11 mouse cellular contexts compared by ENCODE assay signal in genomic region chr5:120600946-120601668, GRCm38 (mm10). TPM values are rescaled to one million over a fixed set of nuclear protein-coding genes. Genes with fewer than 3 reads are reported as not detected.
DNase-seq lines count a peak whose midpoint lies in the region; ATAC-seq and TF ChIP-seq lines count a peak whose summit lies in the region.
"Had no signal": no experiment of that assay in that cellular context is flagged by ENCODE, and none has a peak within 500 bp of the region (broad histone marks: within the 10 kb centered on the region; RNA-seq: fewer than 3 reads in every experiment).

No protein-coding gene starts in this region.

- no peak for TF ChIP-seq POLR2A in ES-Bruce4 (IDR thresholded peaks at IDR 0.05; ENCODE audit: insufficient read depth, low read length)
- no peak for TF ChIP-seq POLR2A in bone marrow, adult 2 months (IDR thresholded peaks at IDR 0.05; ENCODE audit: borderline replicate concordance, control insufficient read depth, low read depth, low read length)

- no peak overlapping the region for H3K4me3 ChIP-seq in kidney, embryonic 14.5 days (ENCODE audit: low read length)
- no peak overlapping the region for H3K4me3 ChIP-seq in kidney, embryonic 16.5 days (ENCODE audit: low read length)
- no peak overlapping the region for H3K4me3 ChIP-seq in ES-Bruce4 (ENCODE audit: low read depth, low read length)
- no peak overlapping the region for H3K4me3 ChIP-seq in bone marrow, adult 2 months (replicated peaks; ENCODE audit: control insufficient read depth, low read depth, low read length)
- H3K4me3 ChIP-seq in liver, postnatal 0 days (ENCODE audit: low read depth, low read length), result no peak overlapping the region

- 58% methylated on average over 11 of the region's 11 CpGs for WGBS in kidney, embryonic 14.5 days
- WGBS in kidney, embryonic 16.5 days, result 55% methylated on average over 11 of the region's 11 CpGs
- 72% methylated on average over 11 of the region's 11 CpGs for WGBS in bone marrow, adult 2 months
- 62% methylated on average over 11 of the region's 11 CpGs for WGBS in liver, postnatal 0 days (ENCODE audit: insufficient replicate concordance)

- no peaks in the 10 kb centered on the region for H3K36me3 ChIP-seq in kidney, embryonic 14.5 days (ENCODE audit: control insufficient read depth, insufficient read depth, low read length)
- no peaks in the 10 kb centered on the region for H3K36me3 ChIP-seq in kidney, embryonic 16.5 days (ENCODE audit: insufficient read depth, low read length)
- no peaks in the 10 kb centered on the region for H3K36me3 ChIP-seq in ES-Bruce4 (ENCODE audit: control insufficient read depth, insufficient read depth, low read length, poor library complexity, severe bottlenecking)
- H3K36me3 ChIP-seq in liver, postnatal 0 days (replicated peaks; ENCODE audit: insufficient read depth, low read length), result no peaks in the 10 kb centered on the region

- no peak overlapping the region for H3K27ac ChIP-seq in kidney, embryonic 14.5 days (ENCODE audit: low read depth, low read length)
- H3K27ac ChIP-seq in kidney, embryonic 16.5 days (ENCODE audit: low read length), result no peak overlapping the region
- H3K27ac ChIP-seq in ES-Bruce4 (ENCODE audit: insufficient read depth, low read length), result no peak overlapping the region
- H3K27ac ChIP-seq in bone marrow, adult 2 months (ENCODE audit: control insufficient read depth, insufficient read depth, low read depth, low read length, poor library complexity), result no peak overlapping the region
- no peak overlapping the region for H3K27ac ChIP-seq in liver, postnatal 0 days (ENCODE audit: low read depth)

- peaks cover 7% of the 10 kb centered on the region; the same call in 1 of the 2 replicates for H3K4me1 ChIP-seq in kidney, embryonic 14.5 days (ENCODE audit: control insufficient read depth, insufficient read depth, low read length)
- H3K4me1 ChIP-seq in kidney, embryonic 16.5 days (ENCODE audit: insufficient read depth, low read length), result peaks cover 13% of the 10 kb centered on the region; the same call in 1 of the 2 replicates
- H3K4me1 ChIP-seq in ES-Bruce4 (ENCODE audit: control insufficient read depth, insufficient read depth, low read length), result peaks cover 2% of the 10 kb centered on the region
- H3K4me1 ChIP-seq in bone marrow, adult 2 months (ENCODE audit: control insufficient read depth, insufficient read depth, low read length), result peaks cover 5% of the 10 kb centered on the region; the same call in 1 of the 2 replicates
- H3K4me1 ChIP-seq in liver, postnatal 0 days (ENCODE audit: insufficient read depth), result peaks cover 22% of the 10 kb centered on the region

- peak; percentile 67 for DNase-seq in liver, postnatal 0 days
- no peak for DNase-seq in spleen, postnatal 36 days (ENCODE audit: low spot score in 2 of 2)
- DNase-seq in gastrocnemius, postnatal 4 days (ENCODE audit: low spot score in 2 of 2), result no peak
- DNase-seq in cerebellum, postnatal 14 days, result no peak

- peak; percentile 93 for TF ChIP-seq CTCF in ES-Bruce4 (IDR thresholded peaks at IDR 0.05; ENCODE audit: low read depth, low read length)
- TF ChIP-seq CTCF in bone marrow, adult 2 months (IDR thresholded peaks at IDR 0.05; ENCODE audit: control insufficient read depth, insufficient read depth, low read length), result peak; percentile 77
- peak; percentile 88 for TF ChIP-seq CTCF in liver, postnatal 0 days (IDR thresholded peaks at IDR 0.05; ENCODE audit: low read depth)

- H3K4me2 ChIP-seq in kidney, embryonic 14.5 days (replicated peaks; ENCODE audit: low read depth, low read length), result no peak overlapping the region
- H3K4me2 ChIP-seq in kidney, embryonic 16.5 days (replicated peaks; ENCODE audit: low read depth, low read length), result no peak overlapping the region
- H3K4me2 ChIP-seq in liver, postnatal 0 days (ENCODE audit: low read depth, low read length), result no peak overlapping the region

- 0 out of 2 replicates have a peak, but pooled peaks have one; percentile 33 for ATAC-seq in kidney, embryonic 14.5 days (ENCODE audit: low FRiP score, low TSS enrichment)
- ATAC-seq in kidney, embryonic 16.5 days (ENCODE audit: low FRiP score, low TSS enrichment), result no peak
- ATAC-seq in liver, postnatal 0 days, result peak; percentile 31; the same call in 1 of the 2 replicates

- no peaks in the 10 kb centered on the region for H3K9me3 ChIP-seq in kidney, embryonic 14.5 days (ENCODE audit: control insufficient read depth, low read length)
- H3K9me3 ChIP-seq in kidney, embryonic 16.5 days (ENCODE audit: low read length), result no peaks in the 10 kb centered on the region
- H3K9me3 ChIP-seq in ES-Bruce4 (replicated peaks; ENCODE audit: control insufficient read depth, insufficient read depth, low read length, poor library complexity, severe bottlenecking), result no peaks in the 10 kb centered on the region
- no peaks in the 10 kb centered on the region for H3K9me3 ChIP-seq in liver, postnatal 0 days (ENCODE audit: low read length)

- 0 out of 2 replicates have a peak, but pooled peaks have one; percentile 30 for TF ChIP-seq EP300 in ES-Bruce4 (IDR thresholded peaks at IDR 0.05; ENCODE audit: insufficient read depth, low read depth, low read length)
- TF ChIP-seq EP300 in liver, postnatal 0 days (IDR thresholded peaks at IDR 0.05; ENCODE audit: low read depth), result no peak

- no peak overlapping the region for H3K9ac ChIP-seq in kidney, embryonic 14.5 days (ENCODE audit: low read depth, low read length)
- no peak overlapping the region for H3K9ac ChIP-seq in kidney, embryonic 16.5 days (replicated peaks; ENCODE audit: low read length)
- no peak overlapping the region for H3K9ac ChIP-seq in ES-Bruce4 (ENCODE audit: low read depth, poor library complexity, severe bottlenecking)
- no peak overlapping the region for H3K9ac ChIP-seq in liver, postnatal 0 days (replicated peaks)

- H3K27me3 ChIP-seq in kidney, embryonic 14.5 days (ENCODE audit: control insufficient read depth, insufficient read depth, low read length), result no peaks in the 10 kb centered on the region
- no peaks in the 10 kb centered on the region for H3K27me3 ChIP-seq in kidney, embryonic 16.5 days (ENCODE audit: insufficient read depth, low read length)
- H3K27me3 ChIP-seq in ES-Bruce4 (ENCODE audit: control insufficient read depth, insufficient read depth, low read length, poor library complexity, severe bottlenecking), result no peaks in the 10 kb centered on the region
- no peaks in the 10 kb centered on the region for H3K27me3 ChIP-seq in liver, postnatal 0 days (ENCODE audit: insufficient read depth, low read length)

RNA-seq across cellular contexts. Expression of gene Rita1, which starts 11.3 kb away (rescaled TPM):
- 10.4 and 11.1 TPM in 2 replicates for polyA plus RNA-seq in kidney, embryonic 14.5 days (2014; fragmentation: Nextera tagmentation; extraction: Ambion mirVana)
- 18.0 and 18.4 TPM in 2 replicates for polyA plus RNA-seq in kidney, embryonic 16.5 days (2015; fragmentation: Nextera tagmentation; extraction: Ambion mirVana)
- 13.0 and 13.1 TPM in 2 replicates for polyA plus RNA-seq in ES-Bruce4 (2011; ENCODE audit: insufficient read depth, insufficient read length, low read depth, missing spikeins)
- 1.9 and 3.4 TPM in 2 replicates for polyA plus RNA-seq in bone marrow, adult 2 months (2011; ENCODE audit: insufficient read depth, insufficient read length, low replicate concordance, missing spikeins)
- polyA plus RNA-seq in liver, postnatal 0 days (2015; fragmentation: Nextera tagmentation; extraction: Ambion mirVana), result 3.1 and 3.4 TPM in 2 replicates
- 1 to 10 TPM; 6.1 to 7.2 TPM for total RNA-seq in gastrocnemius, postnatal 4 days (2021)

RNA-seq across cellular contexts. Expression of gene Ddx54, which starts 11.4 kb away (rescaled TPM):
- 22.3 and 37.7 TPM in 2 replicates for polyA plus RNA-seq in kidney, embryonic 14.5 days (2014; fragmentation: Nextera tagmentation; extraction: Ambion mirVana)
- polyA plus RNA-seq in kidney, embryonic 16.5 days (2015; fragmentation: Nextera tagmentation; extraction: Ambion mirVana), result 53.7 and 54.8 TPM in 2 replicates
- polyA plus RNA-seq in ES-Bruce4 (2011; ENCODE audit: insufficient read depth, insufficient read length, low read depth, missing spikeins), result 49.7 and 49.9 TPM in 2 replicates
- 17.2 and 32.0 TPM in 2 replicates for polyA plus RNA-seq in bone marrow, adult 2 months (2011; ENCODE audit: insufficient read depth, insufficient read length, low replicate concordance, missing spikeins)
- polyA plus RNA-seq in liver, postnatal 0 days (2015; fragmentation: Nextera tagmentation; extraction: Ambion mirVana), result 14.0 and 15.1 TPM in 2 replicates
- total RNA-seq in gastrocnemius, postnatal 4 days (2021), result 10 to 100 TPM; 28.5 to 29.5 TPM

RNA-seq across cellular contexts. Expression of gene Iqcd, which starts 12.3 kb away (rescaled TPM):
- 0.57 and 1.4 TPM in 2 replicates for polyA plus RNA-seq in kidney, embryonic 14.5 days (2014; fragmentation: Nextera tagmentation; extraction: Ambion mirVana)
- polyA plus RNA-seq in kidney, embryonic 16.5 days (2015; fragmentation: Nextera tagmentation; extraction: Ambion mirVana), result 1.5 TPM in 2 replicates
- polyA plus RNA-seq in ES-Bruce4 (2011; ENCODE audit: insufficient read depth, insufficient read length, low read depth, missing spikeins), result 0.37 and 0.43 TPM in 2 replicates
- 3.7 and 7.2 TPM in 2 replicates for polyA plus RNA-seq in bone marrow, adult 2 months (2011; ENCODE audit: insufficient read depth, insufficient read length, low replicate concordance, missing spikeins)
- 0.75 and 0.84 TPM in 2 replicates for polyA plus RNA-seq in liver, postnatal 0 days (2015; fragmentation: Nextera tagmentation; extraction: Ambion mirVana)
- under 1 TPM; 0.16 to 0.37 TPM for total RNA-seq in gastrocnemius, postnatal 4 days (2021)

RNA-seq across cellular contexts. Expression of gene Tpcn1, which starts 12.6 kb away (rescaled TPM):
- polyA plus RNA-seq in kidney, embryonic 14.5 days (2014; fragmentation: Nextera tagmentation; extraction: Ambion mirVana), result 33.8 and 37.3 TPM in 2 replicates
- 30.6 and 34.1 TPM in 2 replicates for polyA plus RNA-seq in kidney, embryonic 16.5 days (2015; fragmentation: Nextera tagmentation; extraction: Ambion mirVana)
- 13.2 and 17.1 TPM in 2 replicates for polyA plus RNA-seq in ES-Bruce4 (2011; ENCODE audit: insufficient read depth, insufficient read length, low read depth, missing spikeins)
- 34.6 and 46.7 TPM in 2 replicates for polyA plus RNA-seq in bone marrow, adult 2 months (2011; ENCODE audit: insufficient read depth, insufficient read length, low replicate concordance, missing spikeins)
- 16.3 and 18.6 TPM in 2 replicates for polyA plus RNA-seq in liver, postnatal 0 days (2015; fragmentation: Nextera tagmentation; extraction: Ambion mirVana)
- 10 to 100 TPM; 77.7 to 81.3 TPM for total RNA-seq in gastrocnemius, postnatal 4 days (2021)

RNA-seq across cellular contexts. Expression of gene Cfap73, which starts 32.9 kb away (rescaled TPM):
- polyA plus RNA-seq in kidney, embryonic 14.5 days (2014; fragmentation: Nextera tagmentation; extraction: Ambion mirVana), result not detected in 2 replicates
- polyA plus RNA-seq in kidney, embryonic 16.5 days (2015; fragmentation: Nextera tagmentation; extraction: Ambion mirVana), result not detected in 2 replicates
- polyA plus RNA-seq in ES-Bruce4 (2011; ENCODE audit: insufficient read depth, insufficient read length, low read depth, missing spikeins), result not detected in 2 replicates
- polyA plus RNA-seq in bone marrow, adult 2 months (2011; ENCODE audit: insufficient read depth, insufficient read length, low replicate concordance, missing spikeins), result not detected in 2 replicates
- not detected in 2 replicates for polyA plus RNA-seq in liver, postnatal 0 days (2015; fragmentation: Nextera tagmentation; extraction: Ambion mirVana)
- not detected for total RNA-seq in gastrocnemius, postnatal 4 days (2021)
- total RNA-seq: heart, postnatal 10 days; megakaryocyte, adult 5-6 weeks had no signal
- polyA plus RNA-seq: stomach, embryonic 16.5 days had no signal
